Mouse (Mus musculus): ENCODE measurements around the gene Zfp280b. TPM values are rescaled to one million over a fixed set of nuclear protein-coding genes. Genes with fewer than 3 reads are reported as not detected.
"Not testable (repeated sequence)": the region's sequence is repeated elsewhere in the genome, so short reads cannot be mapped to it uniquely, and the experiment has no call there.

The Zfp280b gene
- total and polyA plus RNA-seq, 3 experiments: 19.0 to 36.6 (median 24.4) TPM

- H3K79me2 ChIP-seq (replicated peaks; ENCODE audit: control insufficient read depth, extremely low read depth, insufficient read depth, poor library complexity, severe bottlenecking); H3K36me3 ChIP-seq (replicated peaks in 1 of 2; ENCODE audit: control insufficient read depth in 1 of 2, insufficient read depth in 1 of 2, low read length in 1 of 2); H3K4me3 ChIP-seq (replicated peaks in 1 of 3; ENCODE audit: low read depth in 2 of 3, low read length in 2 of 3, poor library complexity in 1 of 3); H3K27ac ChIP-seq (ENCODE audit: insufficient read depth, low read depth); DNase-seq (ENCODE audit: extremely low read depth); H3K4me2 ChIP-seq (ENCODE audit: insufficient read depth, low read depth, poor library complexity, severe bottlenecking); dilution Hi-C loops (cut with MboI; ENCODE audit: extremely low pct_ligation_motif_present, extremely low pct_unique_long_range_greater_than_20kb, low sequenced_read_pairs); H3K9ac ChIP-seq (ENCODE audit: insufficient read depth, low read depth); H3K4me1 ChIP-seq (ENCODE audit: control insufficient read depth in 1 of 2, insufficient read depth in 2 of 2); H3K27me3 ChIP-seq (replicated peaks); in situ Hi-C loops (cut with MboI; ENCODE audit: low pct_ligation_motif_present, low pct_unique_long_range_greater_than_20kb, low sequenced_read_pairs): not testable (repeated sequence)
- peaks cover 10% of the 10 kb centered on the region for H3K9me3 ChIP-seq (replicated peaks; ENCODE audit: low read length)
These were observed 44.6 kb downstream of the Zfp280b start for GRCm38 (mm10) chr10:76077008-76077407.

Other genes starting within 250 kb of the Zfp280b start
- gene Gstt1, start 234.1 kb upstream of the Zfp280b start, total RNA-seq (2012; rRNA removed): 50.9 and 58.1 TPM in 2 replicates
- gene Gstt1, start 234.1 kb upstream of the Zfp280b start, total RNA-seq (2014; rRNA removed): 2.4 and 2.9 TPM in 2 replicates
- 4.5 and 6.2 TPM in 2 replicates for gene Gstt1, start 234.1 kb upstream of the Zfp280b start, polyA plus RNA-seq (2012; ENCODE audit: insufficient read length, low read depth)
- gene Gstt4, start 210.1 kb upstream of the Zfp280b start, total RNA-seq (2012; rRNA removed): 0.17 and 0.21 TPM in 2 replicates
- gene Gstt4, start 210.1 kb upstream of the Zfp280b start, total RNA-seq (2014; rRNA removed): 0.42 and 0.45 TPM in 2 replicates
- 0.80 and 0.94 TPM in 2 replicates for gene Gstt4, start 210.1 kb upstream of the Zfp280b start, polyA plus RNA-seq (2012; ENCODE audit: insufficient read length, low read depth)
- gene Gstt2, start 195.2 kb upstream of the Zfp280b start, total RNA-seq (2012; rRNA removed): 126 and 201 TPM in 2 replicates
- gene Gstt2, start 195.2 kb upstream of the Zfp280b start, total RNA-seq (2014; rRNA removed): 192 and 197 TPM in 2 replicates
- gene Gstt2, start 195.2 kb upstream of the Zfp280b start, polyA plus RNA-seq (2012; ENCODE audit: insufficient read length, low read depth): 253 and 304 TPM in 2 replicates
- 1,561 and 2,151 TPM in 2 replicates for gene Mif, start 172.4 kb upstream of the Zfp280b start, total RNA-seq (2012; rRNA removed)
- gene Mif, start 172.4 kb upstream of the Zfp280b start, total RNA-seq (2014; rRNA removed): 1,037 and 1,217 TPM in 2 replicates
- 1,853 and 2,072 TPM in 2 replicates for gene Mif, start 172.4 kb upstream of the Zfp280b start, polyA plus RNA-seq (2012; ENCODE audit: insufficient read length, low read depth)
- gene Derl3, start 139.2 kb upstream of the Zfp280b start, total RNA-seq (2012; rRNA removed): 13.1 and 20.4 TPM in 2 replicates
- gene Derl3, start 139.2 kb upstream of the Zfp280b start, total RNA-seq (2014; rRNA removed): 33.9 and 36.6 TPM in 2 replicates
- 28.9 and 36.2 TPM in 2 replicates for gene Derl3, start 139.2 kb upstream of the Zfp280b start, polyA plus RNA-seq (2012; ENCODE audit: insufficient read length, low read depth)
- gene Smarcb1, start 111.0 kb upstream of the Zfp280b start, total RNA-seq (2012; rRNA removed): 94.9 and 101 TPM in 2 replicates
- gene Smarcb1, start 111.0 kb upstream of the Zfp280b start, total RNA-seq (2014; rRNA removed): 76.2 and 82.3 TPM in 2 replicates
- 95.6 and 96.0 TPM in 2 replicates for gene Smarcb1, start 111.0 kb upstream of the Zfp280b start, polyA plus RNA-seq (2012; ENCODE audit: insufficient read length, low read depth)
- 243 and 254 TPM in 2 replicates for gene Chchd10, start 99.5 kb upstream of the Zfp280b start, total RNA-seq (2012; rRNA removed)
- 119 and 147 TPM in 2 replicates for gene Chchd10, start 99.5 kb upstream of the Zfp280b start, total RNA-seq (2014; rRNA removed)
- gene Chchd10, start 99.5 kb upstream of the Zfp280b start, polyA plus RNA-seq (2012; ENCODE audit: insufficient read length, low read depth): 412 and 540 TPM in 2 replicates
- 0.76 and 1.1 TPM in 2 replicates for gene Mmp11, start 96.2 kb upstream of the Zfp280b start, total RNA-seq (2012; rRNA removed)
- gene Mmp11, start 96.2 kb upstream of the Zfp280b start, total RNA-seq (2014; rRNA removed): not detected in 2 replicates
- 0.56 and 0.99 TPM in 2 replicates for gene Mmp11, start 96.2 kb upstream of the Zfp280b start, polyA plus RNA-seq (2012; ENCODE audit: insufficient read length, low read depth)
- gene Gm867, start 92.0 kb upstream of the Zfp280b start, total RNA-seq (2012; rRNA removed): 0.21 and 0.42 TPM in 2 replicates
- not detected in 2 replicates for gene Gm867, start 92.0 kb upstream of the Zfp280b start, total RNA-seq (2014; rRNA removed)
- 2.6 and 3.5 TPM in 2 replicates for gene Gm867, start 92.0 kb upstream of the Zfp280b start, polyA plus RNA-seq (2012; ENCODE audit: insufficient read length, low read depth)
- gene Vpreb3, start 89.6 kb upstream of the Zfp280b start, total RNA-seq (2012; rRNA removed): 35.6 and 51.5 TPM in 2 replicates
- 66.3 and 90.1 TPM in 2 replicates for gene Vpreb3, start 89.6 kb upstream of the Zfp280b start, total RNA-seq (2014; rRNA removed)
- 104 and 135 TPM in 2 replicates for gene Vpreb3, start 89.6 kb upstream of the Zfp280b start, polyA plus RNA-seq (2012; ENCODE audit: insufficient read length, low read depth)
- gene Gm5134, start 78.1 kb upstream of the Zfp280b start, total RNA-seq (2012; rRNA removed): 0.84 and 1.6 TPM in 2 replicates
- gene Gm5134, start 78.1 kb upstream of the Zfp280b start, total RNA-seq (2014; rRNA removed): 0.40 and 0.45 TPM in 2 replicates
- gene Gm5134, start 78.1 kb upstream of the Zfp280b start, polyA plus RNA-seq (2012; ENCODE audit: insufficient read length, low read depth): 0.34 and 1.0 TPM in 2 replicates
- gene Slc5a4b, start 78.3 kb downstream of the Zfp280b start, total RNA-seq (2012; rRNA removed): 0.04 TPM in 1 of 2 replicates, not detected in the other
- gene Slc5a4b, start 78.3 kb downstream of the Zfp280b start, total RNA-seq (2014; rRNA removed): not detected in 2 replicates
- not detected in 2 replicates for gene Slc5a4b, start 78.3 kb downstream of the Zfp280b start, polyA plus RNA-seq (2012; ENCODE audit: insufficient read length, low read depth)
- 0.04 TPM in 1 of 2 replicates, not detected in the other for gene Slc5a4a, start 114.8 kb downstream of the Zfp280b start, total RNA-seq (2012; rRNA removed)
- not detected in 2 replicates for gene Slc5a4a, start 114.8 kb downstream of the Zfp280b start, total RNA-seq (2014; rRNA removed)
- not detected in 2 replicates for gene Slc5a4a, start 114.8 kb downstream of the Zfp280b start, polyA plus RNA-seq (2012; ENCODE audit: insufficient read length, low read depth)
- 11.3 and 14.4 TPM in 2 replicates for gene Prmt2, start 205.2 kb downstream of the Zfp280b start, total RNA-seq (2012; rRNA removed)
- 6.1 and 6.4 TPM in 2 replicates for gene Prmt2, start 205.2 kb downstream of the Zfp280b start, total RNA-seq (2014; rRNA removed)
- gene Prmt2, start 205.2 kb downstream of the Zfp280b start, polyA plus RNA-seq (2012; ENCODE audit: insufficient read length, low read depth): 14.9 and 15.0 TPM in 2 replicates
- gene S100b, start 221.2 kb downstream of the Zfp280b start, total RNA-seq (2012; rRNA removed): not detected in 2 replicates
- not detected in 2 replicates for gene S100b, start 221.2 kb downstream of the Zfp280b start, total RNA-seq (2014; rRNA removed)
- not detected in 2 replicates for gene S100b, start 221.2 kb downstream of the Zfp280b start, polyA plus RNA-seq (2012; ENCODE audit: insufficient read length, low read depth)

Measured in CH12.LX (cell line).